Mouse (Mus musculus) frontal cortex, postnatal 10 days (tissue): ENCODE measurements around the gene Ppp1r15a.
A peak's percentile ranks its signal among the peaks of the same experiment; 100 is the strongest.
"Not testable (repeated sequence)": the region's sequence is repeated elsewhere in the genome, so short reads cannot be mapped to it uniquely, and the experiment has no call there.

Source experiments
- DNase-seq, 2 experiments: peaks; one replicate each; pipeline ENCODE4 v3.0.0; 2022; ENCODE audit warnings: low spot score in 2 of 2, mixed read lengths in 1 of 2

Ppp1r15a gene

DNA sequence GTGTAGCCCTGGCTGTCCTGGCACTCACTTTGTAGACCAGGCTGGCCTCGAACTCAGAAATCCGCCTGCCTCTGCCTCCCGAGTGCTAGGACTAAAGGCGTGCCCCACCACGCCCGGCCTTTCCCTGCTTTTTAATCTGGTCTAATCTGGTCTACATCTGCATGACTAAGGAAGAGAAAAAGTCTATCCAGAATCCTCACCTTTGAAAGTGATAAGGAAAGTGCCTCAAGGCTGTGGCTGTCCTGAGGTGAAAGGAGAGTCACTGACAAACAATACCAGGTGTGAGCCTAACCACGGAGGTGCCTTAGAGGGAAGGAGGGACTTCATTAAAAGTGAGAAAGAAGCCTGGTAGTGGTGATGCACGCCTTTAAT is 25.4 kb upstream of the Ppp1r15a start:
- no peak for DNase-seq

DNA sequence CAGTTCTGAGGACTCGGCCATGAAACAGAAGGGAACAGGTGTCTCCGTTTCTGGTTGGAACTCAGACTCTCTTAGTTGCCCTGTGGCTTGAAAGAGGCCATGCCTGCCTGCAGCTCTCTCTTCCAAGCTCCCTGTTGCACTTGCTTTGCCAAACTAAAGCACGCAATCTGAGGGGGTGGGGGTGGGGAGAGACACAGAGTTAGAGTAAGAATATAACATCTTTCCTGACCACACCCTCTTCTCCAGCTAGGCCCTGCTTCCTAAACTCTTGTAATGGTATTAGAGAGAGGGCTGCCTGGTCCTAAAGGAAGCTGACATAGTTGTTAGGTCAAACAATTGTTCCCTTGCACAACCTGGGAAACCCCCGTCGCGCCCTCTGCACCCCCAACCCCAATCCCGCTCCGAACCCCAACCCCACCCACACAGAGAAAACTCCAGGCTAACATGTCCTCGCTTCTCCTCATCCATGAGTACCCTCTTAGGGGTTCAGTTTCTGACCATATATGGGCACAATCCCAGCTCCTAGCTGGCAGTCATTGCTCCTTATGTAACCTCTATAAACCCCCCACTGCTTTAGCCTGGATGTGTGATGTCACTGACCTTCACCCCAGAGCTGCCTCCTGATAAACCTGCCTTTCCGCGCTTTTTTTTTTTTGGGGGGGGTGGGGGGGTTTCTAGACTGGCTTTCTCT is 24.9 kb upstream of the Ppp1r15a start:
- DNase-seq: no peak

DNA sequence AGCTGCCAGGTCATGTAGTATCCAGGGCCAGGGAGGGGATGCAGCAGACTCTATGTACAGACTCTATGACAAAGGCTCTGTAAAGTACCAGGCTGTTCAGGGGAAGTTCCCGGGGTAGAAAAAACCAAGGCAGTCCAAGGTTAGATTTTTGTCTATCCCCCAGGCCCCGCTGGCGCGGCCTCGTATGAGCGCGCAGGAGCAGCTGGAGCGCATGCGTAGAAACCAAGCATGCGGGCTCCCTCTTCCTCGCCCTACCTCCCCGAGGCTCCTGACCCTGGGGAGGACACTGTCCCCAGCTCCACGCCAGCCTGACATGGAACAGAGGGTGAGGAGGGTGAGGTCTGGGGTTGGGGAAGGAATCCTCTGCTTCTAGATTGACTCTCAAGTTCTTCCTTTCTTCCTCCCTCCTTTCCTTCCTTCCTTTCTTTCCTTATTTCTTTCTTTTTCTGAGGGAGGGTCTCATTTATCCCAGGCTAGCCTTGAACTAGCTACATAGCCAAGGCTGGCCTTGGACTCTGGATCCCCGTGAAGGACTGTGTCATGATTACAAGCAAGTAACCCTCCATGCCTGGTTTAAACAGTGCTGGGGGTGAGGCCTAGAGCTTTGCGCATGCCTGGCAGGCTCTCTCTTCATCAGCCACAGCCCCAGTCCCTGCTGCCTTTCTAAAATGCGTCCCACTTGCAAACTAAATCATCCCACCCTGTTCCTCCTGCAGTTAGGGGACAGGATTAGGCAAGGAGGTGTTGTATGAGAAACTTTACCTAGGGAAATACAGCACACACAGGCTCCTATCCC is 23.8 kb upstream of the Ppp1r15a start:
- DNase-seq: no peak

DNA sequence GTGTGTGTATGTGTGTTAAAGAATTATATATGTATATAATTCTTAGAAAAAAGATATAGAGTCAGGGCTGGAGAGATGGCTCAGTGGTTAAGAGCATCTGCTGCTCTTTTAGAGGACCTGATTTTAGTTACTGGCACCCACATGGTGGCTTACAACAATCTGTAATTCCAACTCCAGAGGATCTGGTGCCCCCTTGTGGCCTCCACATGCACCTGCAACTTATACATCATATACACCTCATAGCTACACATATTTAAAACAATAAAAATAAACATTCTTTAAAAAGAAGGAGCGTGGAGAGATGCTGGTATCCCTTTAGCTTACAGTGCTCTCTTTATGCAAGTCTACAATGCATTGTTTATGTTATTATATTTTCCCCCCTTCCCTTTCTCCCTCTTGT is 18.5 kb upstream of the Ppp1r15a start:
- DNase-seq: no peak

DNA sequence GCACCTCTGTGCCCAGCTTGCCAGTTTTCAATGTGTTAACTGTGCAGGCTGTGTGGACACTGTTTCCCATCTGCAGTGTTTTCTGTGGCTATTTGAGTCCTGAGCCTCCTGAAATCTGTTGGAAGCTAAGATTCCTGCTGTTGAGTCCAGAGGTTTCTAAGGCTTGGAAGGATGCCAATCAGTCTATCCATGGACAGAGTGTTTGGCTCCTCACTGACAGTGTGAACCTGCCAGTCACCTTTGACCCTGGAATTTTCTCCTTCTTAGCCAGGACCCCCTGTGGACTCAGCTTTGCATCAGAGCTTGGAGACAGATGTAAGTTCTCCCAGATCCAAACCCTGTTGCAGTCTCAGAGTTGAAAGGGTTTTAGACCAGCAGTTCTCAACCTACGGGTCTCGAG is 14.1 kb upstream of the Ppp1r15a start:
- no peak for DNase-seq

DNA sequence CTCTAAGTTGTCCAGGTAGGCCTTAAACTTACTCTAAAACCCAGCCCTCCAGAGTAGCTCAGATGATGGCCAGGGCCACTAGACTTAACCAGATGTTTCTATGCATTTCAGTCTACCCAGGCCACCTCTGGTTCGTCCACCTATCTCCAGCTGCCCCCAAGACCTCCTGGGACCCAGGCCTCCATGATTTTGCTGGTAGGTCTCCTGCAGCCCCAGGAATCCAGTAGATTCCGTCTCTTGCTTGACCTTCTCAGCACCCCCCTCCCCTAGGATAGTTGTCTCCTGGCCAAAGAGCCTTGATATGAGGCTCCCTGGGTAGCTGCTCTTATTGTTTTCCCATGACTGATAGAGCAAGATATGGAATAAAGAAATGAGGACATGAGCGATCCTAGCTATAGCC is 13.0 kb upstream of the Ppp1r15a start:
- DNase-seq: no peak

DNA sequence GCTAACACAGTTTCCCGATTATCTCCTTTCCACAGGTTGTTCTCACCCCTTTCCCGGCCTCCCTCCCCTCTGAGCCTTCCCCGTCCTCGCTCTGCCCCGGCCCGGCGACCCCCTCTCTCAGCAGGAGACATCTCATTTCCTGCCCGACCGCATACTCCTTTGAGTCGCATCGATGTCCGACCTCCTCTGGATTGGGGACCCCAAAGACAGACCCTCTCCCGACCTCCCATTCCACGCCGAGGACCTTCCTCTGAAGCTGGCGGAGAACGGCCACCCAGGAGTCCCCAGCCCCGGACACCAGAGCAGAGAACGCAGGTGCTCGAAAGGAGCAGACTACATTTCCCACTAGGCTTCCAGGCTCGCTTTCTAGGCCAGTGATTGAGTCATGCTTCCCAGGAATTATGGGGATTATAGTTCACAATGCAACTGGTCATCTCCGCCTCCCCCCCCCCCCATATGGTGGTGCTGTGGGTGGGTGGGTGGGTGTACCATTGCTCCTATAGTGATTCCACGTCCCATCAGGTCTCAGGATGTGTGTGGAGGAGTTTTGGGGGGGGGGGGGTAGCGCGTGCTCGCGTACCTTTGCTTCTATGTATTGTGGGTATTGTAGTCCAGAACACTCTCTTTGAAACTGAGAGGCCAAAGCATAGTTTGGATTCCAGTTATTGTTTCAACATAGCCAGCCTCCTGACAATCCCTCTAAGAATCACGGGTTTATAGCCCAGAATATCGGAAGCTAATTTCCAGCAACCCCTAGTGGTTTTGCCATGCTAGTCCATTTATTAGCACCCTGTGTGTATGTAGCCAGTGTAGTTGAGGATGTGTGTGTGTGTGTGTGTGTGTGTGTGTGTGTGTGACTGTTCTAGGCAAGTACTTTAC is 12.3 kb upstream of the Ppp1r15a start:
- DNase-seq: peak in 1 of 2 experiments; percentile 38

DNA sequence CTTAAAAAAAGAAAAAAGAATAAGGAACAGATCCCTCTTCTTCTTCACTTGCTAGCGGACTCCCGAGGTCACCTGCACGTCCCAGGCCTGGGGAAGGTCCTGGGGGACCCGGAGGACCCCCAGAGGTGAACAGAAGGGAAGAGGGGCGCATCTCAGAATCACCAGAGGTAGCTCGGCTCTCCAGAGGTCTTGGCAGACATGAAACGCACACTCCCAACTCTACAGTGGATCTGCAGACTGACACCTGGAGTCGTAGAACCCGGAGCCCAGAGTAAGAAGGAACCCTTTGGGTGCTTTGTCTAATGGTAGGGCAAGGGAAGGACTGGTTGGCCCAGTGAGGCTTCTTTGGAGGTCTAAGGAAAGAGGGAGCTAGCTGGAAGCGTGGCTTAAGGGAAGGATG is 11.5 kb upstream of the Ppp1r15a start:
- no peak for DNase-seq

DNA sequence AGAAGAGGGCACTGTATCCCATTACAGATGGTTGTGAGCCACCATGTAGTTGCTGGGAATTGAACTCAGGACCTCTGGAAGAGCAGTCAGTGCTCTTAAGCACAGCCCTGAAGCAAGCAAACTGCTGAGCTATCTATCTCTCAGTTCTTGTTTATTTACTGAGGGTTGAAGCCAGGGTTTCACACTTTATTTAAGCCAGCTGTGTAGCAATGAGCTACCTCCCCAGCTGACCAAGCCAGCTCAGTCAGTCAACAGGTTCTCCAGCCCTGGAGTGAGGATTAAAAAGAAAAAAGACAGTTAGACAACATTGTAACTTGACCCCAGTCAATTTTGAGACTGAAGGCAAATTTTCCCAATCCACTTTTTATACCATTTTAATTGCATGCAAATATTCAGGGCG is 9.6 kb upstream of the Ppp1r15a start:
- no peak for DNase-seq

DNA sequence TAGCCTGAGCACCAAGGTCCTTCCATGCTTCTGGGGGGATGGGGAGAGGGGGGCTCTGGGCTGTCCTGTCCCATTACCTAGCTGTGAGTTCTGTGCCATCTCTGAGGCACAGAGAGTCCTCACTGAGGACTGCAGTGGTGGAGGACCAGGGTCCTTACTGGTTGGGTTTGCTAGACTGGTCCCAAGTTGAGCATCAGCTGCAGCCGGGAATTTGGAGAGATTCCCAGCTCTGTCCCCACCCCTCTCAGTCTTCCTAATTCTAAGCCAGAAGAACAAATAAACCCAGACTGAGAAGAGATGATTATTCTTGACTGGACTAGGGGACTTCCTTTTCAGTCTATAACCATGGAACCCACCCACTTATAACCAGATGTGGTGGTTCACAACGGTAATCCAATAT is 4.6 kb upstream of the Ppp1r15a start:
- DNase-seq: no peak

DNA sequence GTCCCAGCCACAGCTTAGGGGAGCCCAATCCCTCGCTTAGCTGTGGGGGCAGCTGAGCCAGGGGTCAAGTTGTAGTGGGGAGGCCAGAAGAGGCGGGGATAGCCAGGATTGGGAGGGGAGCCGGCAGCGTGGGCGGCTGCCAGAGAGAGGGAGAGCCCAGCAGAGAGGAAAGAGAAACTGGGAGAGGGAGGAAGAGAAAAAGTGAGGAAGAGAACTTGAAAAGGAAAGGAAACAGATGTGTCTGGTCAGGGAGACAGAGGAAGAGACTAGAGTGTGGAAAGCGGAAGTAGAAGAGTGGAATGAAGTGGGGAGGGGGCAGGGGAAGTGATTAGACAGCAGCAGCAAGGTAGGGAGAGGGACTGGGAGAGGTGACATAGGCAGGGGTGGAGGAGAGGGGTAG is 3.4 kb upstream of the Ppp1r15a start:
- no peak for DNase-seq

DNA sequence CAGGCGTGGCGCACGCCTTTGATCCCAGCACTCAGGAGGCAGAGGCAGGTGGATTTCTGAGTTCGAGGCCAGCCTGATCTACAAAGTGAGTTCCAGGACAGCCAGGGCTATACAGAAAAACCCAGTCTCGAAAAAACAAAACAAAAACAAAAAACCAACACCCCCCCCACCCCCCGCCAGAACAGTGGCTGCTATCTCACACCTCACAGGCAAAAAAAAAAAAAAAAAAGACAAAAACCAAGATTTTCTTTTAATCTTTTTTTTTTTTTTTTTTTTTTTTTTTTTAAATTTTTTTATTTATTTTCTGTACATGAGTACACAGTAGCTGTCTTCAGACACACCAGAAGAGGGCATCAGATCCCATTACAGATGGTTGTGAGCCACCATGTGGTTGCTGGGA is 1.1 kb upstream of the Ppp1r15a start:
- DNase-seq: not testable (repeated sequence)

DNA sequence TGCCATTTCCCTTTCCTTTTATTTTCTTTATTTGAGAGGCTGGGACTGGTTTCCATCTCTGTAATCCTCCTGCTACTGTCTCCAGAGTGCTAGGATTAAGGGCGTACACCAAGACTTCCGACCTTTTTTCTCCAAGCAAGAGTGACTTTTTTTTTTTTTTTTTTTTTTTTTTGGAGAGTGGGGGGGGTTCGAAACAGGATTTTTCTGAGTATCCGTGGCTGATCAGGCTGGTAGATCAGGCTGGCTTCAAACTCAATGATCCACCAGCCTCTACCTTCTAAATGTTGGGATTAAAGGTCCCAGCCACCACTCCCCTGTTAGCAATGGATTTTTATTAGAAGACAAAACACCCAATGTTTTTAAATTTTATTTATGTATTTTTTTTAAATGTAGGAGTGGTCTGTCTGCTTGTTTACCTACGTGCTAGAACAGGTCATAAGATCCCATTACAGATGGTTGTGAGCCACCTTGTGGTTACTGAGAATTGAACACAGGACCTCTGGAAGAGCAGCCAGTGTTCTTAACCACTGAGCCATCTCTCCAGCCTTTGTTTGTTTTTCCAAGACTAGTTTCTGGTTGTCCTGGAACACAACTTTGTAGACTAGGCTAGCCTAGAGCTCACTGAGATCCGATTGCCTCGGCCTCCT is 529 bp upstream of the Ppp1r15a start:
- no peak for DNase-seq

DNA sequence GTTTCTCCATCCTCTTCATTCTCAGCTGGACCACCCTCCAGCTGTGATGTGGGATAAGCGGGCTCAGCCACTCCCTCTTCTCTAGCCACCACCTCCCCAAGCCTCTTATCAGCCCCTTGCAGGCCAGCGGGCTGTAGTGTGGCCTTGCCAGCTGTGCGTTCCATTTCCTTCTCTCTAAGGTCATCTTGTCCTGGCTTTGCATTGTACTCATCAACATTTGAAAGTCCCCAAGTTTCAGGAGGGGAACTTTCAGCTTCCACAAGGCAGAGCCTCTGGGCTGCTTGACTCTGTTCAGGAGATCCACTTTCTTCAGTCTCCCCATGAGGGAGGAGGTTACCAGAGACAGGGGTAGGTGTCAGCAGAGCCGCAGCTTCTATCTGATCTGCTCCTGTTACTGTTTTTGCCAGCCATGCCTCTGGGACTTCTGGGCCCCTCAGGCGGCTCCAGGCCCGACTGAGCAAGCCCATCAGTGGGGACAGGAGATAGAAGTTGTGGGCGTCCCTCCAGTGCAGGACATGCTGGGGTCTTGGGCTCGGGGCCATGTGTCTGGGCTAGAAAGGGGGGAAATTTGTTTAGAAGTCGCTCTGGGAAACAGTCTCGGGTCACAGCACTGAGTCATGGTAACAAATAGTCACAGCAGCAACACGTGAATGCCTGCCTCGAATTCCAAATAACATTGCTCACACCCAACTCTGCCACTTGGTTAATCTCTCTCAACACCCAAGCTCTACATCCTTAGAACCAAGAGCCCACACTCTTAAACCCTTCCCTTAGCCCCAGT is 1.0 kb downstream of the Ppp1r15a start:
- no peak for DNase-seq

DNA sequence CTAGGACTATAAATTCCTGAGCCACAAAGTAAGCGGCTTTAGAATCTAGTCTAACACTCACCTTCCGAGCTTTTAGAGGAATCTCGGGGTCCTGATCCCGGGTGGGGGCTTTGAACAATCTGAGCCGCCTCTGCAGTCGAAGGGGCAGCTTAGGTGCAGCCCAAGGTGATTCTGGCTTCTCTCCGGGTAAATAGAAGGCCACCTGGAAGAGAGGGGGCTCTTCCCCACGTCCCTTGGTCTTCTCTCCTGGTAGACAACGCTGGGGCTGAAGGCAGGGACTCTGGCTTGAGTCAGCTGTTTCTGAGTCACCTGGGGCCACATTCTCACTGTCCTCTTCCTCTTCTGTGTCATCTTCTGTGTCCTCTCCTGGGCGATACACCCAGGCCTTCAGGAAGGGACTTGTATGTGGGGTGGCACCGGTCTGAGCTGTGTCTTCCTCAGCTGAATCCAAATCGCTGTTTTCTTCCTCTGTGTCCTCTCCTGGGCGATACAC is 2.3 kb downstream of the Ppp1r15a start:
- DNase-seq: no peak

DNA sequence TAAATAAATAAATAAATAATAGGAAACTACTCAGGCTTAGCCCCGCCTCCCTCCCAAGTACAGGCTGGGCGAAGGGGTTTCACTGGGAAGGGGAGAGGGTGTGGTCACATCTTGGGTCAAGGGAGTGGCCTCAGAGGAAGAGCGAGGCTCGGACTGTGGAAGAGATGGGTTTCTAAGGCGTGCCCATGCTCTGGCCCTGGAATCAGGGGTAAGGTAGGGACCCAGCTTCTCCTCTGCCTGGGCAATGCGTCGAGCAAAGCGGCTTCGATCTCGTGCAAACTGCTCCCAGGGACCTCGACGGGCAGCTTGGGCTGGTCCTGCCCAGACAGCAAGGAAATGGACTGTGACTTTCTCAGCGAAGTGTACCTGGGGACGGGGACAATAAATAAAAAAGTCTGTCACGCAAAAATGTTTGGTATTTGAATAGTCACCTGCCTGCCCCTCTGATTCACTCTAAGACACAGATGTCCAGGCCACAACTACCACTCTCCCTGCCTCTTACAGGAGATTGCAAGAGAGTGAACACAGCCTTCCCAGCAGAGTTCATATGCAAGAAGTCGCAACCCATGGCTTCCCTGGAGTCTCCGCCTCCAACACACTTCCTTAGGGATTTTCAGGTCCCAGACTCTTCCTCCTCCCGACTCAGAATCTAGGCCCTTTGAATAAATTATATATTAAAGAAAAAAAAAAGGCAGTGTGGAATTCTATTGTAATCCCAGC is 3.0 kb downstream of the Ppp1r15a start:
- no peak for DNase-seq

DNA sequence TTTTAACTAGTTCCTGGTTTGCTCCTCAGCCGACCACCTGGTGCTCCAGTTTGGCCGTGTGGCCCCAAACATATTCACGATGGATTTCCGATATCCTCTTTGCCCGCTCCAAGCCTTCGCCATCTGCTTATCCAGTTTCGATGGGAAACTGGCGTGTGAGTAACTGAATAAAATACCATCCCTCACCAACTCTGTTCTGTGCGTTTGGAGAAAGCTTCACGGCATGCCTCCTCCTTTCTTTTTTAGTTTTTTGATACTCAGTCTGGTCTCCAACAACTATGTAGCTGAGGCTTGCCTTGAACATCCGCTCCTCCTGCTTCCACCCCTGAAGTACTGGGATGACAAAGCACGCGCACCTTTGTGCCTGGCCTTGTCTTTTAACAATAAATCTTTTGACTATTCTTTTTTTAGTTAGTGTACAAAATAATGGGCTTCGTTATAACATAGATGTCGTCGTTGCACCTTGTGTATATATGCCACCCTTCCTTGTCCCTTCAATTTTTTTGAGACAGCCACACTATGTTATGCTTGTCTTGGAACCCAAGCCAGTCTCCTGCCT is 3.8 kb downstream of the Ppp1r15a start:
- DNase-seq: no peak

DNA sequence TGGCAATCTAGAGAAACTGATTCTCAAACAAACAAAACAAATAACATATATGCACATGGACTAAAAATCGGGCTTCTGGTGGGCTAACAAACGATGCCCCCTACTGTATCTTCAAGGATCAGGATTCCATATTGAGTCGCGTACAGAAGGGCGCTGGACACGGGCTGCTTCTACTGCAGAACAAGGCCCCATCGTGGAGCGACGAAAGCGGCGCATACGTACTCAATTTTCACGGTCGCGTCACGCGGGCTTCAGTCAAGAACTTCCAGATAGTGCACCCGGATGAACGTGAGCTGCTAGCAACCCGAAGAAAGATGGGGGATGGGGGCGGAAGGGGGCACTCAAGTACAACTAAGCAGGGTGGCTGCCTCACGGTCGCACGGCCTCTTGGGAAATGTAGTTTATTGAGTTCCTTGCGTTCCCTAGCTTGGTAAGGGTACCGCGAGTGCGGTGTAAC is 4.3 kb downstream of the Ppp1r15a start:
- DNase-seq: peak; percentile 87 to 92

DNA sequence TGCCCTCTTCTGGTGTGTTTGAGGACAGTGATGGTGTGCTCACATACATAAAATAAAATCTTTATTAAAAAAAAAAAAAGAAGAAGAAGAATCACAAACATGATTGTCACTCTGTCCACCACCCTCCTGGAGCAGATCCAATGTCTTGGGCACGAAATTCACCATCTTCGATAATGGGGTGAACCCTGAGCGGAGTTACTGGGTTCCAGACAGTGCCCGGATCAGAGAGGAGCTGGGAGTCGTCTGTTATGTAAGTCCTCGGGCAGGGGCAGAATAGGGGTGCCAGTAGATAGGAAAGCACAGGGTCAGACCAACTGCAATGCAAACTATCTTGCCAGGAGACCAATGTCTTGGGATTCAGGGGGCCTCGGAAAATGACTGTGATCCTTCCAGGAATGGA is 5.5 kb downstream of the Ppp1r15a start:
- DNase-seq: no peak
